Mouse (Mus musculus) lung, postnatal 0 days (tissue): Measurements from ENCODE around the gene Mief2. TPM values are rescaled to one million over a fixed set of nuclear protein-coding genes. Genes with fewer than 3 reads are reported as not detected.

Source experiments
- ATAC-seq: fragments of 200-750 bp; cut with Nextera tagmentation; 2 replicates; pipeline ENCODE4 v1.8.0; 2017; ENCODE audit warnings: moderate library complexity
- DNase-seq: peaks from one replicate; pipeline ENCODE4 v3.0.0-alpha.2; 2016; ENCODE audit warnings: low spot score
- H3K27ac ChIP-seq: fragments of 300-500 bp; sonication (generic); 2 replicates; pipeline ENCODE4 v1.5.1; 2014; ENCODE audit warnings: antibody characterized with exemption, mild to moderate bottlenecking, low read length, mixed read lengths
- H3K27me3 ChIP-seq: fragments of 300-500 bp; sonication (generic); replicated peaks from 2 replicates; pipeline ENCODE4 v1.6.1; 2014; ENCODE audit warnings: low read length, mixed read lengths; ENCODE audit not compliant: insufficient read depth
- H3K36me3 ChIP-seq: fragments of 300-500 bp; sonication (generic); 2 replicates; pipeline ENCODE4 v1.6.1; 2014; ENCODE audit warnings: low read length, mixed read lengths; ENCODE audit not compliant: insufficient read depth
- H3K4me1 ChIP-seq: fragments of 300-500 bp; sonication (generic); 2 replicates; pipeline ENCODE4 v1.6.1; 2014; ENCODE audit warnings: antibody characterized with exemption, low read depth, low read length, mixed read lengths; ENCODE audit not compliant: insufficient read depth
- H3K4me2 ChIP-seq: fragments of 300-500 bp; sonication (generic); replicated peaks from 2 replicates; pipeline ENCODE4 v1.6.1; 2014; ENCODE audit warnings: low read depth, mild to moderate bottlenecking, low read length, moderate library complexity, mixed read lengths
- H3K4me3 ChIP-seq: fragments of 300-500 bp; sonication (generic); 2 replicates; pipeline ENCODE4 v1.5.1; 2014; ENCODE audit warnings: low read depth, low read length
- H3K9ac ChIP-seq: fragments of 300-500 bp; sonication (generic); replicated peaks from 2 replicates; pipeline ENCODE4 v1.6.1; 2014; ENCODE audit warnings: low read depth, mild to moderate bottlenecking
- H3K9me3 ChIP-seq: fragments of 300-500 bp; sonication (generic); 2 replicates; pipeline ENCODE4 v1.6.1; 2016; ENCODE audit warnings: low read length, mixed read lengths
- CTCF ChIP-seq: IDR thresholded peaks from 2 replicates; pipeline ENCODE4 v1.5.1; 2016; ENCODE audit warnings: antibody characterized with exemption, mild to moderate bottlenecking
- EP300 ChIP-seq: IDR thresholded peaks from 2 replicates; pipeline ENCODE4 v1.6.1; 2016; ENCODE audit warnings: antibody characterized with exemption, mild to moderate bottlenecking, control low read depth
- WGBS: fragments of 180-500 bp; shearing (Covaris S2); extraction: QIAGEN DNeasy Blood & Tissue Kit; methylation state at CpG from one replicate; pipeline ENCODE4 v1.1.7; 2014; 5-methylcytosine and 5-hydroxymethylcytosine counted together
- polyA plus RNA-seq: library from polyadenylated mRNA; unstranded; fragments of >200 nt; fragmentation: Nextera tagmentation; extraction: Ambion mirVana; gene quantifications from 2 replicates; pipeline ENCODE4 v1.2.1, GENCODE M21; 2015

The Mief2 gene
- polyA plus RNA-seq, 1 experiment from 2014 or later: 15.2 TPM

DNA sequence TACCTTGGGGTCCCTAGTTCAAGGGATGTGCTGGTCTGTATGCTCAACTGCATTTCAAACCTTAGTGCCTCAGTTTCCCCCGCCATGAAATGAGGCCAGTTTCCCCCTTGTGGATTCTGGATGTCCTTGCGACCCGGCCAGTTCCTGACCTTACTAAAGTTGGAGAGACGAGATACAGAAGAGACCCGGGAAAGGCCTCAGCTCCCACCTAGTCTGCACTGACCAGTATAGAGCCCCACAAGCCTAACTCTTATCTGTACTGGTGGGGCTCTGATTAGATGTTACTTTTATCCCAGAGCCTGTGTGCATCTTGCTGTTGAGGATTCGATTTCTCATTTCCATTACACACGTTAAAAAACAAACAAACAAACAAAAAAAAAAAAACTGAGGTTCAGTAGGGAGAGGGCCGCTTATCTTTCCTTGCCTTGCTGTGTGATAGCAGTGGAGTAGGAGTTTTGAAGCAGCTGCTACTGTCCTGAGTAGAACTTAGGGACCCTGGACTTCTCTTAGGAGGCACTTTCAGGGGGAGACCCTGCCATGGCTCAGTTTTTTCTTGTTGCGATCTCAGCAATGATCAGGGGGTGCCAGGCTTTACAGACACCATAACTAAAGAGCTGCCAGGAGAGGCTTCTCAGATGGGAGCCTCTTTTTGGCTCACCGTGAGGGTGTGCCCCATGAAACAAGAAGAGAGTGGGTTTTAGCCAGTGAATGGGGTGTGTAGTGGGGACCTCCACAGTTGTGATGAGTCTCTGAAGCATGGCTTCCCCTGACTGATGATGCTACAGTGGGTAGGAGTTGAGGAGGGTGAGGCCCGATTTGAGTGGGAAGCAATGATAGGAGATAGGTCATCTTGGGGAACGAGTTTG lies 27.6 kb upstream of the Mief2 start:
- TF ChIP-seq EP300 (no peak), CTCF (0 out of 2 replicates have a peak, but pooled peaks have one; percentile 14)
- no peak for DNase-seq
- H3K36me3 ChIP-seq: no peaks in the 10 kb centered on the region
- ATAC-seq: no peak
- peak overlapping the region; percentile 79 for H3K4me2 ChIP-seq
- H3K9me3 ChIP-seq: no peaks in the 10 kb centered on the region
- 25% methylated on average over 12 of the region's 12 CpGs for WGBS
- peak overlapping the region; percentile 88 for H3K4me3 ChIP-seq
- H3K4me1 ChIP-seq: peaks cover 10% of the 10 kb centered on the region; the same call in 1 of the 2 replicates
- no peaks in the 10 kb centered on the region for H3K27me3 ChIP-seq
- H3K9ac ChIP-seq: peak overlapping the region; percentile 78
- peak overlapping the region; percentile 90; the same call in 1 of the 2 replicates for H3K27ac ChIP-seq

DNA sequence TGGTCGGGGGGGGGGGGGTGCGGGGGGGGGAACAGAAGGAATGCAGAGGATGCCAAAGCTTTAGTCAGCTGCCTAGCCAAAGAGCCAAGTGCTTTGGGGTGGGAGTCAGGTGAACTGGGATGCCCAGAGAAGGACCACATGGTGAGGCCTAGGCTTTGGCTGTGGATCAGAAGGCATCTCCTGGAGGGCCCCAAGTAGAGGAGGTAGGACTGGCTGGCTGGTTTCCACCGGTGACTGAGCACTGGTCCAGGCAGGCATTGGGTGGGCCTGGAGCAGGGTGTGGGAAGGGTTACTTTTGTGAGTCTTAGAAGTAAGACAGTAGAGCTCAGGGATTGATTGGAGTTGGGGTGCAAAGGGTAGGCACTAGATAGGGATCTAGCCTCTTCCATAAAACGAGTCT lies 26.6 kb upstream of the Mief2 start:
- Histone ChIP-seq H3K9me3 (no peaks in the 10 kb centered on the region), H3K27ac (no peak overlapping the region), H3K4me1 (peaks cover 10% of the 10 kb centered on the region; the same call in 1 of the 2 replicates), H3K36me3 (no peaks in the 10 kb centered on the region), H3K27me3 (no peaks in the 10 kb centered on the region), H3K9ac (no peak overlapping the region), H3K4me2 (no peak overlapping the region), H3K4me3 (no peak overlapping the region)
- ATAC-seq (no peak), DNase-seq (no peak)
- TF ChIP-seq CTCF (no peak), EP300 (no peak)
- WGBS: 77% methylated on average over 2 of the region's 4 CpGs

DNA sequence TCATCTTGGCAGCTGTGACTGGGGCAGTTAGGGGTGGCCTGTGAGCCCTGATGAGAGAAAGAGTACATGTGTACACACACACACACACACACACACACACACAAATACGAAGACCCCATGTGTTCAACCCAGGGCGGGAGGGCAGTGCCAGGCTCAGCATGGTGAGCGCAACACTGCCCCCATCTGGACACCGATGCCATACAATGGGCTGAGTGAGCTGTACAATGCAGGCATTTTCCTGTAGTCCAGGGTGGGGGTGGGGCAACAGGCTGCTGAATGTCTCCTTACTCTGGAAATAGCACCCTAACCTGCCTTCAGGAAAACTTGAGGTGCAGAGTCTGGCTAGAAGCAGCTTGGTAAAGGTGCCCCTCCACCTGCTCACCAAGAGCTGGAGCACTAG lies 25.1 kb upstream of the Mief2 start:
- DNase-seq (peak; percentile 72), ATAC-seq (no peak)
- 35% methylated on average over 4 of the region's 4 CpGs for WGBS
- Histone ChIP-seq H3K9ac (no peak overlapping the region), H3K4me1 (peaks cover 16% of the 10 kb centered on the region), H3K4me2 (no peak overlapping the region), H3K36me3 (no peaks in the 10 kb centered on the region), H3K9me3 (no peaks in the 10 kb centered on the region), H3K27ac (no peak overlapping the region), H3K27me3 (no peaks in the 10 kb centered on the region), H3K4me3 (no peak overlapping the region)
- TF ChIP-seq CTCF (peak; percentile 85), EP300 (no peak)

DNA sequence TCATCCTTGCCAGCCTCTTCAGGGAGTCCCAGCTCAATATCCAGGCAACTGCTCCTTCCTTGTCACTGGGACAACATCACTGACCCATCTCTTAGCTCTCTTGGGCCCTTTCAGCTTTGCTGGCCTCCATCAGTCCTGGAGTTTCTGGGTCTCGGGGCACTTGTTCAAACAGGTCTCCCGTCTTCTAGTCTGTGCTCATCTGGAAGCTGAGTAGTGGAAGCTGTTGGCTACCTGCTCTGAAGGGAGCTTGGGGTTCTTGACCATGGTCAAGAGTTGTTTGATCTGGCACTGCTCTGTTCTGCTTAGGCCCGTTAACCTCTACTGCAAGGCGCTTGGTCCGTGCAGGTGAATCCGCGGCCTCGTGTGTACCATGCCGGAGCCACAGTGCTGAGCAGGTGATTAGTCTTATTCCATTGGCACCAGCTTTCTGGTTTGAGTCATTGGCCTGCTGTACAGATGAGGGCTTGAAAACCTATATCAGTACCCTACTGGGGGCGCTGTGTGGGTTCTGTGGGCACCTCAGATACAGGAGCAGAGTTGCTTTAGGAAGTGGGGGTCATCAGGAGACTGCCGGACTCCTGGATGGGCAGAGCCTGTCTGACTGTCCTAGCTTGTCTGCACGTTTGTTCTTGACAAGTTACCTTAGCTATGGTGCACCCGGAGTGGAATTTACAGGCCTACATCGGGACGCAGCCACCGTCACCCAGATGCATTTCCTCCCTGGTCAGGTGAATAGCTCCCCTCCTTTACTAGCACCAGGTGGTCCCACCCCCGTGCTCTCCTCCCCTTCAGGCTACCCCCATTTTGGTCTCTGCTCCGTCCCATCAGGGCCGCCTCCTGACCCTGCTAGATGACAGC lies 23.9 kb upstream of the Mief2 start:
- H3K9me3 ChIP-seq: no peaks in the 10 kb centered on the region
- no peak overlapping the region for H3K27ac ChIP-seq
- peaks cover 10% of the 10 kb centered on the region; the same call in 1 of the 2 replicates for H3K36me3 ChIP-seq
- H3K4me1 ChIP-seq: peaks cover 16% of the 10 kb centered on the region
- no peak overlapping the region for H3K4me3 ChIP-seq
- ATAC-seq (no peak), DNase-seq (no peak)
- no peak overlapping the region for H3K9ac ChIP-seq
- 90% methylated on average over 19 of the region's 19 CpGs for WGBS
- no peak for TF ChIP-seq EP300
- TF ChIP-seq CTCF: no peak
- no peak overlapping the region for H3K4me2 ChIP-seq
- no peaks in the 10 kb centered on the region for H3K27me3 ChIP-seq

GRCm38 (mm10) chr11:60705255-60705654 lies 22.9 kb upstream of the Mief2 start:
- Histone ChIP-seq H3K36me3 (peaks cover 15% of the 10 kb centered on the region; the same call in 1 of the 2 replicates), H3K4me2 (no peak overlapping the region), H3K27me3 (no peaks in the 10 kb centered on the region), H3K4me1 (peaks cover 14% of the 10 kb centered on the region), H3K9me3 (no peaks in the 10 kb centered on the region), H3K9ac (no peak overlapping the region), H3K4me3 (no peak overlapping the region), H3K27ac (no peak overlapping the region)
- 87% methylated on average over 3 of the region's 3 CpGs for WGBS
- TF ChIP-seq CTCF: no peak
- TF ChIP-seq EP300: no peak
- DNase-seq (no peak), ATAC-seq (no peak)

- H3K27me3 ChIP-seq: no peaks in the 10 kb centered on the region
- DNase-seq: no peak
- WGBS: 92% methylated on average over 7 of the region's 7 CpGs
Observed at GRCm38 (mm10) chr11:60706076-60706475, 22.1 kb upstream of the Mief2 start.

More at GRCm38 (mm10) chr11:60706076-60706475, 22.1 kb upstream of the Mief2 start:
- TF ChIP-seq EP300: no peak
- TF ChIP-seq CTCF: no peak
- Histone ChIP-seq H3K27ac (no peak overlapping the region), H3K4me1 (peaks cover 6% of the 10 kb centered on the region; the same call in 1 of the 2 replicates), H3K4me3 (no peak overlapping the region), H3K36me3 (peaks cover 18% of the 10 kb centered on the region), H3K9me3 (no peaks in the 10 kb centered on the region), H3K9ac (no peak overlapping the region), H3K4me2 (no peak overlapping the region)
- ATAC-seq: no peak
